Mouse (Mus musculus) stomach, postnatal 0 days (tissue): ENCODE results near the gene Usp46. TPM values are rescaled to one million over a fixed set of nuclear protein-coding genes. Genes with fewer than 3 reads are reported as not detected.
"Not testable (repeated sequence)": the region's sequence is repeated elsewhere in the genome, so short reads cannot be mapped to it uniquely, and the experiment has no call there.

Source experiments
- ATAC-seq: fragments of 200-750 bp; cut with Nextera tagmentation; 2 replicates; pipeline ENCODE4 v1.8.0; 2017; ENCODE audit not compliant: low FRiP score, low TSS enrichment
- DNase-seq: peaks from one replicate; pipeline ENCODE4 v3.0.0-alpha.2; 2016; ENCODE audit warnings: low spot score
- H3K27ac ChIP-seq: fragments of 300-500 bp; sonication (generic); replicated peaks from 2 replicates; pipeline ENCODE4 v1.5.1; 2014; ENCODE audit warnings: mild to moderate bottlenecking, control low read depth
- H3K27me3 ChIP-seq: fragments of 300-500 bp; sonication (generic); 2 replicates; pipeline ENCODE4 v1.6.1; 2014; ENCODE audit warnings: low read length; ENCODE audit not compliant: control insufficient read depth, insufficient read depth
- H3K36me3 ChIP-seq: fragments of 300-500 bp; sonication (generic); 2 replicates; pipeline ENCODE4 v1.6.1; 2014; ENCODE audit warnings: low read length, mixed read lengths; ENCODE audit not compliant: control insufficient read depth, insufficient read depth
- H3K4me1 ChIP-seq: fragments of 300-500 bp; sonication (generic); replicated peaks from 2 replicates; pipeline ENCODE4 v1.6.1; 2014; ENCODE audit warnings: antibody characterized with exemption; ENCODE audit not compliant: control insufficient read depth, insufficient read depth
- H3K4me2 ChIP-seq: fragments of 300-500 bp; sonication (generic); replicated peaks from 2 replicates; pipeline ENCODE4 v1.6.1; 2014; ENCODE audit warnings: low read depth, mild to moderate bottlenecking, control low read depth, moderate library complexity
- H3K4me3 ChIP-seq: fragments of 300-500 bp; sonication (generic); 2 replicates; pipeline ENCODE4 v1.5.1; 2014; ENCODE audit warnings: low read depth, low read length, control low read depth
- H3K9ac ChIP-seq: fragments of 300-500 bp; sonication (generic); 2 replicates; pipeline ENCODE4 v1.6.1; 2014; ENCODE audit warnings: mild to moderate bottlenecking, low read length, control low read depth, mixed read lengths
- H3K9me3 ChIP-seq: fragments of 300-500 bp; sonication (generic); 2 replicates; pipeline ENCODE4 v1.6.1; 2016; ENCODE audit warnings: low read length; ENCODE audit not compliant: control insufficient read depth
- CTCF ChIP-seq: IDR thresholded peaks from 2 replicates; pipeline ENCODE4 v1.5.1; 2016; ENCODE audit warnings: antibody characterized with exemption, low read depth, mild to moderate bottlenecking, moderate library complexity
- EP300 ChIP-seq: optimal IDR thresholded peaks from 2 replicates; pipeline ENCODE3; 2016; ENCODE audit warnings: antibody characterized with exemption
- WGBS: fragments of 180-500 bp; shearing (Covaris S2); extraction: QIAGEN DNeasy Blood & Tissue Kit; methylation state at CpG from one replicate; pipeline ENCODE4 v1.1.7; 2014; 5-methylcytosine and 5-hydroxymethylcytosine counted together
- polyA plus RNA-seq: library from polyadenylated mRNA; unstranded; fragments of >200 nt; fragmentation: Nextera tagmentation; extraction: Ambion mirVana; gene quantifications from 2 replicates; pipeline ENCODE4 v1.2.1, GENCODE M21; 2015

Gene Usp46
- polyA plus RNA-seq, 1 experiment from 2014 or later, result 20.0 TPM

DNA sequence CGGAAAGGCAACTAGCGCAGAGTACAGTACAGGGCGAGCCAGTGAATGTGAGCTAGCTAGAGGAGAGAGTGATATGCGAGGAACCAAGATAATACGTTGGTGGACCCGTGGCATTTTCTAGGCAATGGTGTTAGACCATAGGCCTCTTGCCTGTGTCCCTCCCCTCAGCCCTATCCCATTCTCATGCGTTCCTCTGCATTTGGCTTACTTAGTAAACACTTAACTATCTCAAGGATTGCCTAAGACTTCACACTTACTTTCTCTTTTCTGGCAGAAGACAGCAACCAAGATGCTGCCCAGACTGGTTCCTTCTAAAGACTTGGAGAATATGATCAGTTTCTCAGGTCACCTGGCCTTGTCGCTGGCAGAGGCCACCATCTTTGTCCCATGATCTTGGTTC lies 98.9 kb downstream of the Usp46 start:
- TF ChIP-seq CTCF, result no peak
- no peak for TF ChIP-seq EP300
- Histone ChIP-seq H3K4me3 (no peak overlapping the region), H3K27me3 (no peaks in the 10 kb centered on the region), H3K4me1 (no peaks in the 10 kb centered on the region), H3K36me3 (no peaks in the 10 kb centered on the region), H3K27ac (no peak overlapping the region), H3K9ac (no peak overlapping the region), H3K9me3 (no peaks in the 10 kb centered on the region), H3K4me2 (no peak overlapping the region)
- DNase-seq, result no peak
- WGBS, result 81% methylated on average over 8 of the region's 8 CpGs
- ATAC-seq, result no peak

DNA sequence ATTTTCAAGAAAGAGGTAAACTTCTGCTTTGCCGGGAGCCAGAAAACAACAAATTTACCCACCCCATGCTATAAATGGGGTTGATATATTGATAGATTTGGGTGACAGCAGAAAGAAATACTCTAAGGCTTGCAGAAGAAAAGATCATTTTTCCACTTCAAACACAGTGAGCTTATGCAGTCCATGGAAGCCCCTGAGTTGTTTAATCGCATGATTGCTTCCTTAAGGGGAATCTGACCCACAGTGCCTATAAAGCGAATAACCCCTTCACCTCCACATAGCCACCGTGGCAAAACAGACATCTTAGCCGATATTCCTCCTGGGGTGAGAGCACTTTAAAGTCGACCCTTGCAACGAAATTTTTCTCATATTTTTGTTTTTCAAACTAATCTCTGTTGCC lies 108.5 kb downstream of the Usp46 start:
- no peaks in the 10 kb centered on the region for H3K9me3 ChIP-seq
- H3K36me3 ChIP-seq, result no peaks in the 10 kb centered on the region
- H3K4me1 ChIP-seq, result no peaks in the 10 kb centered on the region
- H3K9ac ChIP-seq, result no peak overlapping the region
- no peak overlapping the region for H3K27ac ChIP-seq
- TF ChIP-seq EP300, result no peak
- TF ChIP-seq CTCF, result no peak
- no peak overlapping the region for H3K4me2 ChIP-seq
- ATAC-seq (no peak), DNase-seq (no peak)
- H3K4me3 ChIP-seq, result no peak overlapping the region
- H3K27me3 ChIP-seq, result no peaks in the 10 kb centered on the region; the same call in 1 of the 2 replicates
- 81% methylated on average over 7 of the region's 7 CpGs for WGBS

DNA sequence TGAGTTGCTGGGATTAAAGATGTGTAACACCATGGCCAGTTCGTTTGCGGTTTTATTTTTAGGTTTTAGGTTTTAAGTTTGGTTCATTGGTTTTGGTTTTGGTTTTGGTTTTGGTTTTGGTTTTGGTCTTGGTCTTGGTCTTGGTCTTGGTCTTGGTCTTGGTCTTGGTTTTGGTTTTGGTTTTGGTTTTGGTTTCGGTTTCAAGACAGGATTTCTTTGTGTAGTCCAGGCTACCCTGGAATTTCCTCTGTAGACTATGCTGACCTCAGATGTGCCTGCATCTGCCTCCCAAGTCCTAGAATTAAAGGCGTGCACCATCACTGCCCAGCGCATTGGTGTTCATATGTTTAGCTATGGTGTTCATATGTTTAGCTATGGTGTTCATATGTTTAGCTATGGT lies 109.6 kb downstream of the Usp46 start:
- ATAC-seq, result not testable (repeated sequence)

DNA sequence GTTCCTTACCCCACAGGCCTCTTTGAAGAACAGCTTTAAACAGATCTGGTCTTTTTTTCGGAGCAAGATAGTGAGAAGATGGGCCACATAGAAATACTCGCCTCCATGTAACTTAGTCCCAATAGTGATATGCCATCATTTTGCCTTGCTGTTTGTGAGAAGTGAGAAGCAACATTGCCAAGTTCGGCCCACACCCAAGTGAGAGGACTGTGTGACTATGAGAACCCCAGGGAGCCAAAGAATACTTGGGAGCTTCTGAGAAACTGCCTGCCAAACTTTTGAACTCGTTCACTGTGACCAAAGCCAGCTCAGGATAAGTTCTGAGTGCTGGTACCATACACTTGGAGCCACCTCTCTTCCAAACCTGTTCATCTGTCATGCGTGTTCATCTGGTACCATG lies 110.1 kb downstream of the Usp46 start:
- no peak for ATAC-seq
- Histone ChIP-seq H3K36me3 (no peaks in the 10 kb centered on the region), H3K4me1 (no peaks in the 10 kb centered on the region), H3K9me3 (no peaks in the 10 kb centered on the region), H3K4me3 (no peak overlapping the region), H3K9ac (no peak overlapping the region), H3K4me2 (no peak overlapping the region), H3K27me3 (no peaks in the 10 kb centered on the region; the same call in 1 of the 2 replicates), H3K27ac (no peak overlapping the region)
- 89% methylated on average over 5 of the region's 5 CpGs for WGBS
- no peak for DNase-seq
- TF ChIP-seq CTCF, result no peak
- no peak for TF ChIP-seq EP300

More for the DNA sequence above, 109.6 kb downstream of the Usp46 start:
- not testable (repeated sequence) for H3K27me3 ChIP-seq, H3K27ac ChIP-seq, H3K4me1 ChIP-seq, H3K9ac ChIP-seq, H3K9me3 ChIP-seq, H3K4me3 ChIP-seq, DNase-seq, H3K4me2 ChIP-seq, H3K36me3 ChIP-seq
- WGBS, result 95% methylated on average over 5 of the region's 5 CpGs

DNA sequence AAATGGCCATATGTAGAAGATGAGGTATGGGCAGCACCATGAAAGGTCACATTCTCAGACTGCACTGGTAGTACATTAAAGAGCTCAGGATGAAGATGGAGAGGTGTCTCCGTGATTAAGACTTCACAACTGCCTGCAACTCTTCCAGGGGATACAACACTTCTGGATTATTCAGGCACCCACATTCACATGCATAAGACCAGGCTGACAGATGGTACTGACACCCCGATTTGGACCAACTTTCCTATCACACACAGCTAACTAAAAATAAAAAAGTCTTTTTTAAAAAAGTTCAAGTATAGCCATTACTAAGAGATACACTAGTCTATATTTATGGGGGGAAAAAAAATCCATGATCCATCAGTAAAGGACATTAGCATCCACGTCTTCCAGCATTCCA lies 112.5 kb downstream of the Usp46 start:
- WGBS, result 76% methylated on average over 3 of the region's 3 CpGs
- DNase-seq (no peak), ATAC-seq (no peak)
- H3K36me3 ChIP-seq, result no peaks in the 10 kb centered on the region
- H3K27me3 ChIP-seq, result no peaks in the 10 kb centered on the region; the same call in 1 of the 2 replicates
- H3K4me1 ChIP-seq, result no peaks in the 10 kb centered on the region
- no peak overlapping the region for H3K4me3 ChIP-seq
- no peak overlapping the region for H3K9ac ChIP-seq
- TF ChIP-seq EP300, result no peak
- TF ChIP-seq CTCF, result no peak
- H3K27ac ChIP-seq, result no peak overlapping the region
- no peaks in the 10 kb centered on the region for H3K9me3 ChIP-seq
- no peak overlapping the region for H3K4me2 ChIP-seq

DNA sequence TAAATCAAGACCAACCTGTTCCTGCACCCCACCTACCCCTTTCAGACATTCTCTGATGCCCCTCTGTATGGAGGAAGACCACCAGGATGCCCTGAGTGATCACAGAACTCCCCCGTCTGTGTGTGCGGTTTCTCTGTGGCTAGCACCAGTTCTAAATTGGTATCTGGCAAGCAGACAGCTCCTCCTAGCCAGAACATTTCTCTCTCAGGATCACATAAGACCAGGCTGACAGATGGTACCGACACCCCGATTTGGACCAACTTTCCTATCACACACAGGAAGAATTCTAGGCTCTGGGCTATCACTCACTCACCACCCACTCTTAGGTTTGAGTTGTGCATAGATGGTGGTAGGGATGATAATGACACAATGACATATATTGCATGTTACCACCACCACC lies 113.2 kb downstream of the Usp46 start:
- no peak overlapping the region for H3K4me2 ChIP-seq
- no peak overlapping the region for H3K4me3 ChIP-seq
- DNase-seq (no peak), ATAC-seq (no peak)
- H3K9ac ChIP-seq, result no peak overlapping the region
- no peaks in the 10 kb centered on the region for H3K9me3 ChIP-seq
- no peaks in the 10 kb centered on the region; the same call in 1 of the 2 replicates for H3K27me3 ChIP-seq
- H3K27ac ChIP-seq, result no peak overlapping the region
- 98% methylated on average over 4 of the region's 4 CpGs for WGBS
- TF ChIP-seq CTCF, result no peak
- no peak for TF ChIP-seq EP300
- H3K36me3 ChIP-seq, result no peaks in the 10 kb centered on the region
- no peaks in the 10 kb centered on the region for H3K4me1 ChIP-seq
